Mouse (Mus musculus) common myeloid progenitor, adult 5-6 weeks (primary cell): ENCODE results near the gene Cbarp. TPM values are rescaled to one million over a fixed set of nuclear protein-coding genes. Genes with fewer than 3 reads are reported as not detected.

Experiments used
- ATAC-seq: replicated peaks from 2 replicates; pipeline ENCODE4 v1.8.0; 2016; ENCODE audit warnings: low read depth, mild to moderate bottlenecking, moderate TSS enrichment, inconsistent platforms; ENCODE audit not compliant: poor library complexity, severe bottlenecking
- total RNA-seq: library from RNA; stranded (forward); fragments of 200-1000, 187-1606 nt; gene quantifications from 2 replicates; pipeline ENCODE4 v1.2.3, GENCODE M21; 2017

Cbarp gene
- total RNA-seq, 1 experiment from 2014 or later = 0.41 TPM

DNA sequence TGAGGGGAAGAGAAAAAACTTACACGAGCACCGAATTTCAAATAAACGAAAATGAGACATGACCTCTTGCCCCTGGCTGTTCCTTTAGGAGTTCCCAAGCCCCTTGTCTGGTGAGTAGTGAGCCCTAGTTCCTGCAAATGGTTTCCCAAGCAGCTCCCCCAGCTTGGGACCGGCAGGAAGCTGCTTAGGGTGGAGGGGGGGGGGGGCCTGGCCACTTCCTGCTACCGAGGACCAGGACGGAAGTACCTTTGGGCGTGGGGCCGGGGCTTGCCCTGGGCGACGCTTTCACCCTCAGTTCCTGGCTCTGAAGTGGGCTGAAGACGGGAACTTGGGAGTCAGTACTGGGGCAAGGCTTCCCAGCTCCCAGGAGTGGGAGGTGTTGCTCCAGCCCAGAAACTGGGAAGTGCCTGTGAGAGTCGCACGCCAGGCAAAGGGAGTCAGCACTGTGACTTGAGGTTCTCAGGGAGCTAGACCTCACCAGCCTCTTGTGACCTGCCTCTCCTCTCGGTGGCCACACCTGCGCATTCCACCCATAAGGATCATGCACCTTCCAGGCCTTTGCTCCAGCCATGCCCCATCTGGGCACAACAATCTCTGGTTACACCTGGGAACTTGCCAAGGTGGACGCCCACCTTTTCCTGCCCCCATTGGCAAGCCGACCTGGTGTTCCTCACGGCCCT lies 17.8 kb upstream of the Cbarp start:
- ATAC-seq = peak; percentile 19

GRCm38 (mm10) chr10:80157141-80157929 lies 16.7 kb upstream of the Cbarp start:
- no peak for ATAC-seq

- ATAC-seq = no peak
These were observed 16.1 kb upstream of the Cbarp start for GRCm38 (mm10) chr10:80156752-80157053.

DNA sequence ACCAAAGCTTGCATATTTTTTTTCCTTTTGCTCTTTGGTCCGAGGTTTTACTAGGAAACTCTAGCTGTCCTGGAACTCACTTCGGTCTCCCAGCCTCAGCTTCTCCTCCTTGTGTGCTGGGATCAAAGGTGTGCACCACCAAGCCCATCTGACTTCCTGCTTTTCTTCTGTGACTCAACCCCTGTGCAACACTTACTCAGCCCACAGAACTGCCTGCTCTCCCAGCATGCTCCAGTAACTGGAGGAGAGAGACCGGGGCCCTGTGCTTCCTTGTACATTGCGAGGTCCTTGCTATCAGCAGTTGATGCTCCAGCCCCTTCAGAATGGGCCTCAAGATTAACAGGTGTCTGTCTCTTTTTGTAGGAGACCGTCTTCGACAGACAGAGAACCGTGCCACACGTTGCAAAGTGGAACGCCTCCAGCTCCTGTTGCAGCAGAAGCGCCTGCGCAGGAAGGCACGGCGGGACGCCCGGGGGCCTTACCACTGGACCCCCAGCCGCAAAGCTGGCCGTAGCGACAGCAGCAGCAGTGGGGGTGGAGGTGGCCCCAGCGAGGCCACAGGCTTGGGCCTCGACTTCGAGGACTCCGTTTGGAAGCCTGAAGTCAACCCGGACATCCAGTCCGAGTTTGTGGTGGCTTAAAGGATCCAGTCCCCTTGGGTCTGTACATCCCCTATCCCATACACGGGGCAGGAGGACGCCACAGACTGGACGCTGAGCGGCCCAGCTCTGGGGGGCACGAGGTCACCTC lies 15.5 kb upstream of the Cbarp start:
- ATAC-seq = no peak

DNA sequence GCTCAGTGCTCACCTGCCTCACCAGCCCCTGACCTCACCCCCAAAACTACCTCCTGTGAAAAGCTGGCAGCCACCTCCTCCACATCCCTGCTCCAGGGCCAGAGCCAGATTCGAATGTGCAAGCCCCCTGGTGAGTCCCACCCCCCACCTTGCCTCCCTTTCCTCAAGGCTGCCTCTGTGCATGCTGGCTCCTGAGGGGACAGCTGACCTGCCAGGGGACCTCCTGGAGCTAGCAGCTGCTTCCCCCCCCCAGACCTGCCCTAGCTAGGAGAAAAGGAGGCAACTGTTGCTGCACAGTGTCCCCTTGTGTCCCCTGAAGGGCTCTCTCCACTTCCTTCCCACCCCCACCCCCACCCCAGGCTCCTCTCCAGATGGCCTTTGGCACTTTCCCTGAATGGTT lies 14.6 kb upstream of the Cbarp start:
- ATAC-seq = no peak

- no peak for ATAC-seq
These were observed 13.7 kb upstream of the Cbarp start for GRCm38 (mm10) chr10:80154384-80154783.

- ATAC-seq = no peak
These were observed 13.1 kb upstream of the Cbarp start for GRCm38 (mm10) chr10:80153713-80154112.

GRCm38 (mm10) chr10:80152873-80153260 lies 12.2 kb upstream of the Cbarp start:
- no peak for ATAC-seq

GRCm38 (mm10) chr10:80152071-80152872 lies 11.6 kb upstream of the Cbarp start:
- no peak for ATAC-seq

- ATAC-seq = no peak
These were observed 10.8 kb upstream of the Cbarp start for GRCm38 (mm10) chr10:80151211-80152034.

DNA sequence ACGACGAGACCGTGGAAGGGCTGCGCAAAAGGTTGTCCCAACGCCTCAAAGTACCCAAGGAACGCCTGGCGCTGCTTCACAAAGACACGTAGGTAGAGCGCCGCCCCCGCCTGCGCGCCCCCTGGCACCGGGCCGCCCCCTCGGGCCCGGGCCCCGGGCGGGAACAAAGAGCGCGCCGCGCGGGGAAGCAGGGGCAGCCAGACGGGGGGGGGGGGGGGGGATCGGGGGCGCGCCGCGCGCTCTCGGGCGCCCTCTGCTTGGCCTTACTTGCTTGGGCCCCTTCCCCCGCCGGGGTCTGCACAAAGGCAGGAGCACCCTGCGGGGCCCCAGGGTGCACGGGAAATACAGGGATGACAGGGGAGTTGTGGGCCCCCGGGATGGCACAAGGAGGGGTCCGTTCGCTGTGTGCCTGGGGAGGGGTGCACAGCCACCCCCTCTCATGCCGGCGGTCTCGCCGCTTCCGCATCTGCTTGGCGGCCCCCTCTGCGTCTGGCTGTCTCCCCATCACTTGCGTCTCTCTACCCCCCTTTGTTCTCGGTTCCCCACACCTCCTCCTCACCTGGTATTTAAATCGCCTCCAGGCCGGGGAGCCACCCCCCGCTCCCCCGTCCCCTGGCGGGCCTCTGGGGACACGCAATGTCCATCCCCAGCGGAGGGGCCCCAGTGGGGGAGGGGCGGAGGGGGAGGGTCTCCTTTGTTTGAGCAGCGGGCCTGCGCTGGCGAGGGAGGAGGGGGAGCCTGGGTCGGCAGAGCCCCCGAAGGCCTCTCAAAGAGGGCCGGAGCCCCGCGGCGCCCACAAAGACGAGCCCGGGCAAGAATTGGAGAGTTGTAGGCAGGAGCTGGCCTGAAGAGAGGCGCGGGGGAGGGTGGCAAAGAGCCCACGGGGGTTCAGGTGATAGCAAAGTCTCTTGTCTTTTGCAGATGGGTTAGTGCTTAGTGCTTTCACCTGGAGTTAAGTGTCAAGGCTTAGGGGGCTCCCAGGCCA lies 9.9 kb upstream of the Cbarp start:
- no peak for ATAC-seq

DNA sequence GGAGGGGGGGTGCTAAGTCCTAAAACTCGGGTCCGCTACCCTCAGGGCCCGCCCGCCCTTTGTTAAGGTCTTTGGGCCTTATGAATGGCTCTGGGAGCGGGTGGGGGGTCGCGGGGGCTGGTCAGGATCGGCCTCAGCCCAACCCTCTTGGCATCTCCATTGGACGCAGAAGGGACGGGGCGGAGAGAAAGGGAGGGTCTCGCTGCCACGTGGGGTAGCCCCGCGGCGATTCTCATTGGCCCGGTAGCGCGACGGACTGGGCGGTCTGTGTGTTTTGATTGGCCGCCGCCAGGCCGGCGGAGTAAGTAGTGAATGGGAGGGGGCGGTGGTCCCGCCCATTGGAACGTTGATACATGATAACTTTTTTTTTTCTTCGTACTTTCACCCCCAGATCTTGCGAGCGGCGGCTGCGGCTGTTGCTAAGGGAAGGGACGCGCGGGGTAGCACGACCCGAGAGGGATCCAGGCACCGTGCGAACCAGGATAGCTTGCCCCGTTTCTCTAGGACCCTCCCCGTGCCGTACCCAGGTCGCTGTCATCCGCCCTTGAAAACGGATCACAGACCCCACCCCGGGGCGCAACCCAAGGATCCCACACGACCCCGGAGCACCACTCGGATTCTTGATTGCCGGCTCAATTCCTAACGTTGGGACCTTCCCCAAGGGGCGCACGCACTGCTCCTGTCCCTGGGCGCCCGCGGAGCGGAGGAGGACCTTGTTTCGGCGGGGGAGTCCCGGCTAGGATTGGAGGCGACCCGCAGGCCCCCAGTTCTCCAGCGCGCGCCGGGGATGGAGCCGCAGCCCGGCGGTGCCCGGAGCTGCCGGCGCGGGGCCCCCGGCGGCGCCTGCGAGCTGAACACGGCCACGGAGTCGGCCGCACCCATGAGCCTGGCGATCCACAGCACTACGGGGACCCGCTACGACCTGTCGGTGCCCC lies 8.9 kb upstream of the Cbarp start:
- peak; percentile 66 for ATAC-seq

DNA sequence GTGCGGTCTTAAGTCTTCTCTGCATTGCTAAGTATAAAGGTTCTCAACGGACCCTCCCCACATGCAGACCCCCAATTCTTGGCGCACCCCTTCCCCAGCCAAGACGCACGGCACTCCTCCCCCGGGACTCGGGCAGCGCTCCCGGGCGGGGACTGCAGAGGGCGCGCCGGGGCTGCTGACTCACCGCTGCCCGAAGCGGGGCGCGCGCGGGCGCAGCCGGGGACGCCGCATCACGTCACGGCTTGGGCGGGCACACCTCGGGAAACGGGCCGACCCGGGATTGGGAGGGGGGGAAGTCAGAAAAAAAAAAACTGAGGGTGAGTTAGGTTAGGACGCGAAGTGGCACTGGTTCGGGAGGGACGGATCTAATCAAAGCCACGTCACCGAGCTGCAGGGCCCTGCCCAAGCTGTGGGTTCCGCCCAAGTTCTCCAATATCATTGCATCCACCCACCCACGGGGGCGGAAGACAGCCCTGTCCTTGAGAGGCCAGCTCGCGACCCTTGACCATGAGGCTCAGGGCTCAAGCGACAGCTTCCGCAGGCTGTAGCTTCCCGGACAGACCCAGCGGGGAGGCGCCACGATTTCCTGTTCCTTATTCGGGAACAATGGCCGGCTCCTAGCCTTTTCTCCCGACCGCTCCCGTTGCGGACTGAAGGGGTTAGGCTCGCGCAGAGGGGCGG lies 8.1 kb upstream of the Cbarp start:
- peak; percentile 20 for ATAC-seq

GRCm38 (mm10) chr10:80147719-80148601 lies 7.3 kb upstream of the Cbarp start, which contains the start of gene Midn:
Gene Midn (plus strand): TSS chr10:80148272.
- ATAC-seq = peak; percentile 12

DNA sequence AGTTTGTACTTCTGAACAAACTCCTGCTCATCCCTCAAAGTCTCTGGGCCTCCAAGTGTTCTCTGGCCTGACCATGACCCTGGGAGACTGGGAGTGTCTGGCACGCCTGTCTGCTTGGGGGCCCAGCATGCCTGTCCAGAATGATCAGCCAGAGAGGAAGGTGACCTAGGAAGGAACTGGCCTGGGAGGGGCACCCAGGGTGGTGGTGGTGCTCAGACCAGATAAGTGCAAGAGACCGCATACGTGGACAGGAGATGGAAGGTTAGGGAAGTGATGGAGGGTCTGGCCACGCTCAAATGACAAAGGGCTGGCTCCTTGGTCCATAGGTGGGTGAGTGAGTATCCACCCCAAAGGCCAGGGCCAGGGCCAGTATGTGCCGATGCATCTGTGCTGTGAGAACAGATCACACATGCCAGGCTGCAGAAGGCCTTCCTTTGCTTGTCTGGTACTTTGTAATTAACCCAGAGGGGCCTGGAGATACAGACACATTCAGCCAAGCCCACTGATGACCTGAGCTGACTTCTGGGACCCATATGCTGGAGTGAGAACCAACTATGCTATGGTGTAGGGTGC lies 6.6 kb upstream of the Cbarp start:
- ATAC-seq = no peak
